Mouse (Mus musculus) retina, embryonic 14.5 days (tissue): ENCODE measurements at regions not wholly inside any gene's neighbourhood (a gene's known extent, or its start where the extent isn't known, plus 50 kb on each side); places are given as distances from the start of the nearest gene placed in this dataset.
"Not testable (repeated sequence)": the region's sequence is repeated elsewhere in the genome, so short reads cannot be mapped to it uniquely, and the experiment has no call there.

Source experiments
- DNase-seq: peaks from one replicate; pipeline ENCODE4 v3.0.0-alpha.2; 2015; ENCODE audit warnings: low spot score

DNA sequence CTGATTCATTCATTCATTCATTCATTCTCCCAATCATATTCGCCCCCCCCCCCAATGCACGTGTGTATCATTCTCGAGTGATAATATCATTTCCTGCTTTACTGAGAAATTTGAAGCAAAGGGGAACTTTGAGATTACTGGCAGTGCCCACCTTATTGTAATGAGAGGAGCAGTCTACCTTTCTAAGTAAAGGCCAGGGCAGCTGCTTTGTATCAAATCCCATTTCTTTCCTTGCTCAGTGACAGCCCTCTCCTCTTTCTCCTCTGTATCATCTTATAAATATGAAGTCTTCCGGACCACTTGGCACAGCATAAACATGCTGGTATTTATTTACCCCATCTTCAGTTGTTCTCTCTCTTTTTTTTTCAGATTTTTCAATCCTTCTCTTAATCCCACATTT, 139.1 kb upstream of the Tacstd2 start:
- not testable (repeated sequence) for DNase-seq

GRCm38 (mm10) chr6:67673316-67673715, 137.7 kb upstream of the Tacstd2 start:
- not testable (repeated sequence) for DNase-seq

- DNase-seq: not testable (repeated sequence)
Observed at GRCm38 (mm10) chr6:67668073-67668472, 132.5 kb upstream of the Tacstd2 start.

DNA sequence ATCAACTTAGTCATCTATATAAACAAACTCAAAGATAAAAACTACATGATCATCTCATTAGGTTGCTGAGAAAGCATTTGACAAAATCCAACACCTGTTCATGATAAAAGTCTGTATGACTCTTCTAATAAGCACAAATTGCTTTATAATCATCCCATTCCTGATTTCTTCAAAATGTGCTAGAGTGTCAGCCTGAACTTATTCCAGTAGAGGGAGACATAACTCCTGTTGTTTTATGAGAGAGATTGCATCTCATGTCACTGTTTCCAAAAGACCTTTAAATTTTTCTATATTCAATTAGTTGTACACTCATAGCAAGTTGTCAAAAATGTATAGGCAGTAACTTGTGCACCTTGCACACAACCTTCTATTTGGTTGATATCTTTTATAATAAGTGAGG, 96.0 kb upstream of the Tacstd2 start:
- DNase-seq: peak; percentile 33

DNA sequence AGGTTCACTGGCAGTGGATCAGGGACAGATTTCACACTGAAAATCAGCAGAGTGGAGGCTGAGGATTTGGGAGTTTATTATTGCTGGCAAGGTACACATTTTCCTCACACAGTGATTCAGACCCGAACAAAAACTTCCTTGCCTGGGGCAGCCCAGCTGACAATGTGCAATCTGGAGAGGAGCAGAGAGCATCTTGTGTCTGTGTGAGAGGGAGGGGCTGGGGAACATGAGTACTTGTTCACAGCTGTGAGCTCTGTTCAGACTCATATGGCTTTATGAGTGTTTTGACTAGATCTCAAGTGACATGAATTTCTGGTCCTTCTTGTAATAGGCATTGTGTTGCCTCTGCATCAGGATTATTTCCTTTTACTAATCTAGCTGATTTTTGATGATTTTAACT, 74.8 kb upstream of the Tacstd2 start:
- DNase-seq: peak; percentile 28

- not testable (repeated sequence) for DNase-seq
Observed at GRCm38 (mm10) chr6:67609461-67609860, 73.9 kb upstream of the Tacstd2 start.
